Mouse (Mus musculus): Measurements from ENCODE around the gene Mta1. TPM values are rescaled to one million over a fixed set of nuclear protein-coding genes. Genes with fewer than 3 reads are reported as not detected.

The Mta1 gene
- polyA plus RNA-seq, 1 experiment from 2014 or later = 12.2 TPM

DNA sequence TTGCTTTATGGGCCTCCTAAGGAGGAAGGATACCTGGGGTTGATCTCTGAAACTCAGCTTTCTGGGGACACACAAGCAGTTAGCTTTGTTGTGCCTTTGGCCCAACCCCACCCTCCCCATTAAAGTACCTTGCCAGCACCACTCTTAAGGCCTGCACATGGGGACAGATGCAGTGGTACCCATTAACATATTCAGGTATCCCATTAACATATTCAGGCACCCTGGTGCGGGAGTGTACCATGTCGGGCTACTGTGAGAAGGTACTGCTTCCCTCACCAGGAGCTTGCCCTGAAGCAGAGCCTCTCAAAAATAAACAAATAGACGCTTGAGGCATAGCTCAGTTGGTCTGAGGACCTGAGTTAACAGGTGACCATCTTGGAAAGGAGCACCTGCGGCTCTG lies 10.1 kb upstream of the Mta1 start:
- no peak overlapping the region for H3K9ac ChIP-seq (ENCODE audit: low read length)
- H3K4me1 ChIP-seq (replicated peaks; ENCODE audit: control insufficient read depth, insufficient read depth, low read length) = no peaks in the 10 kb centered on the region
- no peak overlapping the region for H3K4me2 ChIP-seq (ENCODE audit: low read depth, low read length)
- no peak overlapping the region for H3K27ac ChIP-seq (ENCODE audit: low read length)
- no peak overlapping the region for H3K4me3 ChIP-seq (ENCODE audit: low read length)
- H3K36me3 ChIP-seq (ENCODE audit: control insufficient read depth, insufficient read depth, low read length) = no peaks in the 10 kb centered on the region
- no peaks in the 10 kb centered on the region for H3K9me3 ChIP-seq (ENCODE audit: control insufficient read depth, low read length)
- H3K27me3 ChIP-seq (ENCODE audit: control insufficient read depth, insufficient read depth, low read depth, low read length) = no peaks in the 10 kb centered on the region
- WGBS = 30% methylated on average over 4 of the region's 4 CpGs
- ATAC-seq (ENCODE audit: low read depth) = no peak

DNA sequence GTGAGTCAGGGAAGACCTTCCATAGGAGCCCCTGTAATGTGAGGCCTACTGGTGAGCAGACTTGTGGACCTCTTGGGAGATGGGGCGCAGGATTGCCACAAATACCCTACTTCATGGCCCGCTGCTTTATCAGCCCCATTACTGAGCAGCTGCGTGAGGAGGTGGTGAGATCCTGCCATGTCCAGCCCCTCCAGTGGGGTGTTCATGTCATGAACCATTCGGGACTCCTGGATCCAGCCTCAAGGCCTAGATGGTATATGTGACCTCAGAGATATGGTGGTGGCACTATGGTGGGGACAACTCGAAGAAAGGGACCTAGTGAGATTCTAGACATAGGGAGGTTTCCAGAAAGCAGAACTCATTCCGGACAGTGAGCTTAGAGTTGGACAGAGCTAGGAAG lies 9.0 kb upstream of the Mta1 start:
- ATAC-seq (ENCODE audit: low read depth) = no peak
- H3K9ac ChIP-seq (ENCODE audit: low read length) = no peak overlapping the region
- WGBS = 84% methylated on average over 6 of the region's 6 CpGs
- no peak overlapping the region for H3K4me3 ChIP-seq (ENCODE audit: low read length)
- no peaks in the 10 kb centered on the region for H3K27me3 ChIP-seq (ENCODE audit: control insufficient read depth, insufficient read depth, low read depth, low read length)
- no peak overlapping the region for H3K4me2 ChIP-seq (ENCODE audit: low read depth, low read length)
- H3K27ac ChIP-seq (ENCODE audit: low read length) = no peak overlapping the region
- no peaks in the 10 kb centered on the region for H3K9me3 ChIP-seq (ENCODE audit: control insufficient read depth, low read length)
- H3K4me1 ChIP-seq (replicated peaks; ENCODE audit: control insufficient read depth, insufficient read depth, low read length) = no peaks in the 10 kb centered on the region
- H3K36me3 ChIP-seq (ENCODE audit: control insufficient read depth, insufficient read depth, low read length) = no peaks in the 10 kb centered on the region

GRCm38 (mm10) chr12:113090053-113090452 lies 8.0 kb upstream of the Mta1 start:
- no peaks in the 10 kb centered on the region for H3K9me3 ChIP-seq (ENCODE audit: control insufficient read depth, low read length)
- no peaks in the 10 kb centered on the region for H3K36me3 ChIP-seq (ENCODE audit: control insufficient read depth, insufficient read depth, low read length)
- ATAC-seq (ENCODE audit: low read depth) = no peak
- 79% methylated on average over 17 of the region's 17 CpGs for WGBS
- H3K9ac ChIP-seq (ENCODE audit: low read length) = no peak overlapping the region
- H3K27ac ChIP-seq (ENCODE audit: low read length) = no peak overlapping the region
- H3K4me3 ChIP-seq (ENCODE audit: low read length) = no peak overlapping the region
- H3K4me1 ChIP-seq (replicated peaks; ENCODE audit: control insufficient read depth, insufficient read depth, low read length) = no peaks in the 10 kb centered on the region
- no peak overlapping the region for H3K4me2 ChIP-seq (ENCODE audit: low read depth, low read length)
- no peaks in the 10 kb centered on the region for H3K27me3 ChIP-seq (ENCODE audit: control insufficient read depth, insufficient read depth, low read depth, low read length)

DNA sequence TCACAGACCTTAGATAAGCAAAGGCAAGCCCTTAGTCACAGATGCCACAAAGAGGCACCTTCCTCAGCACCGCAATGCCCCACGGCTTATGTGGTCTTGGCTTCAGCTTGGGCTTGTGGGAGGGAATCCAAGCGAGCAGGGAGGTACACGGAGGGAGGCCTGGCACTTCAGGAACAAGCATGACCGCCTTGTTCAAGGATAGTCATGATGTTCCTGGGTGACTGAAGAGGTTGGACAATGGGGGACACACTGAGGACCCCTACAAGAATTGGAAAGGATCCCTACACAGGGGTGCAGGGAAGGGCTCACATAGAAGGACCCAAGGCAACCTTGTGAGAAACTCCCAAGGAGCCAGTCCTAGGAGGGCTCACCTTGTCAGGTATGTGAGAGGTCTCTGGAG lies 1.0 kb upstream of the Mta1 start:
- 78% methylated on average over 5 of the region's 5 CpGs for WGBS
- no peak overlapping the region for H3K4me2 ChIP-seq (ENCODE audit: low read depth, low read length)
- no peak overlapping the region for H3K4me3 ChIP-seq (ENCODE audit: low read length)
- no peaks in the 10 kb centered on the region for H3K27me3 ChIP-seq (ENCODE audit: control insufficient read depth, insufficient read depth, low read depth, low read length)
- H3K27ac ChIP-seq (ENCODE audit: low read length) = no peak overlapping the region
- no peaks in the 10 kb centered on the region for H3K36me3 ChIP-seq (ENCODE audit: control insufficient read depth, insufficient read depth, low read length)
- H3K9me3 ChIP-seq (ENCODE audit: control insufficient read depth, low read length) = no peaks in the 10 kb centered on the region
- 0 out of 2 replicates have a peak, but pooled peaks have one; percentile 3 for ATAC-seq (ENCODE audit: low read depth)
- peak overlapping the region; percentile 99; the same call in 1 of the 2 replicates for H3K9ac ChIP-seq (ENCODE audit: low read length)
- H3K4me1 ChIP-seq (replicated peaks; ENCODE audit: control insufficient read depth, insufficient read depth, low read length) = peaks cover 29% of the 10 kb centered on the region

- H3K27ac ChIP-seq (ENCODE audit: low read length) = peak overlapping the region; percentile 63
- peak; percentile 9 for ATAC-seq (ENCODE audit: low read depth)
- H3K9ac ChIP-seq (ENCODE audit: low read length) = peak overlapping the region; percentile 99
- H3K9me3 ChIP-seq (ENCODE audit: control insufficient read depth, low read length) = no peaks in the 10 kb centered on the region
- peaks cover 29% of the 10 kb centered on the region for H3K4me1 ChIP-seq (replicated peaks; ENCODE audit: control insufficient read depth, insufficient read depth, low read length)
- peak overlapping the region; percentile 88 for H3K4me2 ChIP-seq (ENCODE audit: low read depth, low read length)
- 0% methylated on average over 26 of the region's 60 CpGs for WGBS
- peak overlapping the region; percentile 99 for H3K4me3 ChIP-seq (ENCODE audit: low read length)
- no peaks in the 10 kb centered on the region for H3K36me3 ChIP-seq (ENCODE audit: control insufficient read depth, insufficient read depth, low read length)
- H3K27me3 ChIP-seq (ENCODE audit: control insufficient read depth, insufficient read depth, low read depth, low read length) = no peaks in the 10 kb centered on the region
Observed at GRCm38 (mm10) chr12:113098530-113099151, 563 bp downstream of the Mta1 start.

DNA sequence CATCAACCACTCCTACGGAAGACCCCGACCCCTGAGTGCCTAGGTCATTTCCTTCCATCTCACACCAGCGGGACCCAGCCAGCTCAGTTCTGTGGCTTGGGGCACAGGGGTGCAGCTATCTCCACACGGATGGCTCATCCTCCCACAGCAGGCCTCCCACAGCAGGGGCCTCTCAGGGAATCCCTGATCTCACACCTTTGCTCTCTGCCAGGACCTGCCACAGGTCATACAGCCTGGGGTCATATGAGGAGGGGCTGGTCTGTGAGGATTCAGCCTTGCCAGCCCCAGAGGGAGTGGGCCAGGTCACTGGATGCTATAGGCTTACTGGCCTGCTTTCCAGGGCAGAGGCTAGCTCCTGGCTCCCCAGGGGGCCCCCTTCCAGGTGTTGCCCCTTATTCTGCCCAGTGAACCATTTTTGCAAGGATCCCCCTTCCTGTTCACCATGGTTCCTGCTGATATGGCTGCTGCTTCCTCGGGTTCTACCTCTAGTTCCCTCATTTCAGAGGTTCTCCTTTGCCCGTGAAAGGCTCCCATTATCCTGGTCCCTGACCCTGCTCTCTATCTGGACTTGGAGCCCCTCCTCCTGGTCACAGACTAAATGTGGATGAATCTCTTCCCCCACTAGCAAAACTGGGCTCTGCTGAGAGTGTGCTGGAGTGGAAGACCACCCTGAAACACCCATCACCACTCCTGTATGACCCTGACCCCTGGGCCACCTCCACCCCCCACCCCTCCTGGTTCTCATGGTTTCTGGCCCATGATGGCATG lies 1.6 kb downstream of the Mta1 start:
- no peak overlapping the region for H3K27ac ChIP-seq (ENCODE audit: low read length)

DNA sequence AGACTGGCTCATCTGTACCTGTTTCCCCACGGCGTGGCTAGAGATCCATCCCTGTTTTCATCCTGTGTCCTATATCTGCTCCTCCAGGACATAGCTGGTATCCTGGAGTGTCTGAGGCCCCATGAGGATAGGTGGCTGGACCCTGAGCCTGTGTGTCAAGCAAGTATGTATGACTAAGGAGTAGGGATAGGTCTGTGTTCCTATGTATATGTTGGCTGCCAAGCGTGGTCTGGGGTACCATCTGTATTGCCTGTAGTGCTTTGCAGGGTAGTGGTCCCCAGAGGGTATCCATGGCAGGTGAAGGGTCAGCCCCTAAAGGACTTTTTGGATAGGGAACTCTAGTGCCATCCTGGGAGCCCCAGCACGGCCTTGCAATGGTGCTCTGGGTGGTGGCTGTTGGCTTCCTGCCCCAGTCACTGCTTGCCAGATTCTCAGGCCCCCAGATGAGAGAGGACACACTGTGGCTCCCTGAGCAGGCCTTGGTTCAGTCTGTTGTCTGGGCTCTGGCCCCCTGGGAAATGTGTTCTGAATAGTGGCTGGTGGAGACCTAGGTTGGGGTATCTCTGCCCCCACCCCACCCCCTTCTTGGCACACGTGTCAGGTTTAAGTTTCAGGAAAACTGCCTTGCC lies 2.5 kb downstream of the Mta1 start:
- peak overlapping the region; percentile 31; the same call in 1 of the 2 replicates for H3K9ac ChIP-seq (ENCODE audit: low read length)
- H3K27me3 ChIP-seq (ENCODE audit: control insufficient read depth, insufficient read depth, low read depth, low read length) = no peaks in the 10 kb centered on the region
- H3K4me3 ChIP-seq (ENCODE audit: low read length) = no peak overlapping the region
- H3K9me3 ChIP-seq (ENCODE audit: control insufficient read depth, low read length) = no peaks in the 10 kb centered on the region; the same call in 1 of the 2 replicates
- H3K27ac ChIP-seq (ENCODE audit: low read length) = peak overlapping the region; percentile 34; the same call in 1 of the 2 replicates
- WGBS = 65% methylated on average over 5 of the region's 5 CpGs
- H3K4me2 ChIP-seq (ENCODE audit: low read depth, low read length) = no peak overlapping the region
- no peaks in the 10 kb centered on the region for H3K36me3 ChIP-seq (ENCODE audit: control insufficient read depth, insufficient read depth, low read length)
- ATAC-seq (ENCODE audit: low read depth) = no peak
- peaks cover 29% of the 10 kb centered on the region for H3K4me1 ChIP-seq (replicated peaks; ENCODE audit: control insufficient read depth, insufficient read depth, low read length)

More for the DNA sequence above, 1.6 kb downstream of the Mta1 start:
- no peaks in the 10 kb centered on the region for H3K36me3 ChIP-seq (ENCODE audit: control insufficient read depth, insufficient read depth, low read length)
- no peak for ATAC-seq (ENCODE audit: low read depth)
- H3K9ac ChIP-seq (ENCODE audit: low read length) = peak overlapping the region; percentile 99
- peaks cover 29% of the 10 kb centered on the region for H3K4me1 ChIP-seq (replicated peaks; ENCODE audit: control insufficient read depth, insufficient read depth, low read length)
- peak overlapping the region; percentile 88 for H3K4me2 ChIP-seq (ENCODE audit: low read depth, low read length)
- 29% methylated on average over 6 of the region's 6 CpGs for WGBS
- H3K27me3 ChIP-seq (ENCODE audit: control insufficient read depth, insufficient read depth, low read depth, low read length) = no peaks in the 10 kb centered on the region
- H3K4me3 ChIP-seq (ENCODE audit: low read length) = peak overlapping the region; percentile 99
- H3K9me3 ChIP-seq (ENCODE audit: control insufficient read depth, low read length) = no peaks in the 10 kb centered on the region

- Histone ChIP-seq H3K9me3 (ENCODE audit: control insufficient read depth, low read length) (peaks cover 4% of the 10 kb centered on the region; the same call in 1 of the 2 replicates), H3K9ac (ENCODE audit: low read length) (no peak overlapping the region), H3K27me3 (ENCODE audit: control insufficient read depth, insufficient read depth, low read depth, low read length) (no peaks in the 10 kb centered on the region), H3K4me2 (ENCODE audit: low read depth, low read length) (no peak overlapping the region), H3K4me3 (ENCODE audit: low read length) (no peak overlapping the region), H3K27ac (ENCODE audit: low read length) (peak overlapping the region; percentile 34; the same call in 1 of the 2 replicates), H3K36me3 (ENCODE audit: control insufficient read depth, insufficient read depth, low read length) (0 out of 2 replicates have a peak, but pooled peaks cover 3% of the 10 kb centered on the region), H3K4me1 (replicated peaks; ENCODE audit: control insufficient read depth, insufficient read depth, low read length) (peaks cover 31% of the 10 kb centered on the region)
- 70% methylated on average over 9 of the region's 9 CpGs for WGBS
- ATAC-seq (ENCODE audit: low read depth) = no peak
Observed at GRCm38 (mm10) chr12:113101251-113101960, 3.3 kb downstream of the Mta1 start.
